Mouse (Mus musculus): ENCODE measurements around the gene Eras. TPM values are rescaled to one million over a fixed set of nuclear protein-coding genes. Genes with fewer than 3 reads are reported as not detected.
"Not testable (repeated sequence)": the region's sequence is repeated elsewhere in the genome, so short reads cannot be mapped to it uniquely, and the experiment has no call there.

Eras gene
- polyA plus RNA-seq, 1 experiment from 2014 or later, result not detected

- DNase-seq (ENCODE audit: low spot score), result no peak
- Histone ChIP-seq H3K9me3 (peaks cover 9% of the 10 kb centered on the region; the same call in 1 of the 2 replicates), H3K27ac (no peak overlapping the region), H3K4me1 (replicated peaks) (peaks cover 7% of the 10 kb centered on the region), H3K4me3 (no peak overlapping the region), H3K27me3 (ENCODE audit: insufficient read depth, poor library complexity, severe bottlenecking) (no peaks in the 10 kb centered on the region), H3K36me3 (peaks cover 22% of the 10 kb centered on the region)
- 69% methylated on average over 8 of the region's 8 CpGs for WGBS
Observed at GRCm38 (mm10) chrX:7945618-7946017, 17.2 kb upstream of the Eras start.

- H3K36me3 ChIP-seq, result peaks cover 75% of the 10 kb centered on the region
Observed at GRCm38 (mm10) chrX:7937667-7938066, 9.3 kb upstream of the Eras start.

GRCm38 (mm10) chrX:7936874-7937273 lies 8.5 kb upstream of the Eras start:
- Histone ChIP-seq H3K27me3 (ENCODE audit: insufficient read depth, poor library complexity, severe bottlenecking) (no peaks in the 10 kb centered on the region), H3K9me3 (peaks cover 2% of the 10 kb centered on the region; the same call in 1 of the 2 replicates), H3K4me3 (no peak overlapping the region), H3K4me1 (replicated peaks) (no peaks in the 10 kb centered on the region), H3K27ac (no peak overlapping the region), H3K36me3 (peaks cover 79% of the 10 kb centered on the region)
- no peak for DNase-seq (ENCODE audit: low spot score)
- 50% methylated on average over 11 of the region's 11 CpGs for WGBS

More at GRCm38 (mm10) chrX:7937667-7938066, 9.3 kb upstream of the Eras start:
- no peak for DNase-seq (ENCODE audit: low spot score)
- peaks cover 2% of the 10 kb centered on the region; the same call in 1 of the 2 replicates for H3K9me3 ChIP-seq
- 97% methylated on average over 6 of the region's 6 CpGs for WGBS
- no peak overlapping the region for H3K27ac ChIP-seq
- no peaks in the 10 kb centered on the region for H3K4me1 ChIP-seq (replicated peaks)
- H3K4me3 ChIP-seq, result no peak overlapping the region
- no peaks in the 10 kb centered on the region for H3K27me3 ChIP-seq (ENCODE audit: insufficient read depth, poor library complexity, severe bottlenecking)

GRCm38 (mm10) chrX:7927116-7927515 lies 1.3 kb downstream of the Eras start:
- 23% methylated on average over 10 of the region's 10 CpGs for WGBS
- H3K36me3 ChIP-seq, result peaks cover 31% of the 10 kb centered on the region
- H3K4me3 ChIP-seq, result no peak overlapping the region
- no peak for DNase-seq (ENCODE audit: low spot score)
- peaks cover 16% of the 10 kb centered on the region; the same call in 1 of the 2 replicates for H3K4me1 ChIP-seq (replicated peaks)
- H3K27me3 ChIP-seq (ENCODE audit: insufficient read depth, poor library complexity, severe bottlenecking), result peaks cover 76% of the 10 kb centered on the region
- H3K9me3 ChIP-seq, result peaks cover 14% of the 10 kb centered on the region; the same call in 1 of the 2 replicates
- no peak overlapping the region for H3K27ac ChIP-seq

GRCm38 (mm10) chrX:7926266-7926665 lies 2.1 kb downstream of the Eras start:
- H3K36me3 ChIP-seq, result peaks cover 22% of the 10 kb centered on the region
- DNase-seq (ENCODE audit: low spot score), result no peak
- H3K4me1 ChIP-seq (replicated peaks), result peaks cover 20% of the 10 kb centered on the region; the same call in 1 of the 2 replicates
- WGBS, result 73% methylated on average over 6 of the region's 6 CpGs
- H3K27me3 ChIP-seq (ENCODE audit: insufficient read depth, poor library complexity, severe bottlenecking), result peaks cover 84% of the 10 kb centered on the region
- H3K4me3 ChIP-seq, result no peak overlapping the region
- no peak overlapping the region for H3K27ac ChIP-seq
- peaks cover 14% of the 10 kb centered on the region; the same call in 1 of the 2 replicates for H3K9me3 ChIP-seq

GRCm38 (mm10) chrX:7922032-7922431 lies 6.4 kb downstream of the Eras start:
- peak; percentile 44 for DNase-seq (ENCODE audit: low spot score)
- Histone ChIP-seq H3K36me3 (no peaks in the 10 kb centered on the region), H3K27me3 (ENCODE audit: insufficient read depth, poor library complexity, severe bottlenecking) (peaks cover 76% of the 10 kb centered on the region), H3K4me3 (peak overlapping the region; percentile 47), H3K27ac (peak overlapping the region; percentile 29; the same call in 1 of the 2 replicates), H3K4me1 (replicated peaks) (peaks cover 27% of the 10 kb centered on the region), H3K9me3 (peaks cover 10% of the 10 kb centered on the region; the same call in 1 of the 2 replicates)
- WGBS, result 17% methylated on average over 48 of the region's 48 CpGs

GRCm38 (mm10) chrX:7919601-7920383 lies 8.6 kb downstream of the Eras start, which contains the start of gene Pcsk1n:
Gene Pcsk1n, plus strand, starts transcription at chrX:7919822.
- 19% methylated on average over 38 of the region's 40 CpGs for WGBS
- H3K27ac ChIP-seq, result peak within 1 kb of the TSS; percentile 59

GRCm38 (mm10) chrX:7917960-7918359 lies 10.4 kb downstream of the Eras start:
- DNase-seq (ENCODE audit: low spot score), result not testable (repeated sequence)

More at GRCm38 (mm10) chrX:7919601-7920383, 8.6 kb downstream of the Eras start, which contains the start of gene Pcsk1n:
- peaks cover 10% of the 10 kb centered on the region; the same call in 1 of the 2 replicates for H3K9me3 ChIP-seq
- peak within 1 kb of the TSS; percentile 48 for H3K4me3 ChIP-seq
- peaks cover 27% of the 10 kb centered on the region for H3K4me1 ChIP-seq (replicated peaks)
- H3K36me3 ChIP-seq, result no peaks in the 10 kb centered on the region
- H3K27me3 ChIP-seq (ENCODE audit: insufficient read depth, poor library complexity, severe bottlenecking), result peaks cover 55% of the 10 kb centered on the region
- DNase-seq (ENCODE audit: low spot score), result peak; percentile 77

GRCm38 (mm10) chrX:7915669-7916068 lies 12.7 kb downstream of the Eras start:
- H3K27ac ChIP-seq; DNase-seq (ENCODE audit: low spot score); H3K36me3 ChIP-seq; H3K4me3 ChIP-seq; H3K9me3 ChIP-seq: not testable (repeated sequence)
- WGBS, result 21% methylated on average over 3 of the region's 3 CpGs
- Histone ChIP-seq H3K4me1 (replicated peaks) (peaks cover 14% of the 10 kb centered on the region), H3K27me3 (ENCODE audit: insufficient read depth, poor library complexity, severe bottlenecking) (peaks cover 14% of the 10 kb centered on the region)

More at GRCm38 (mm10) chrX:7917960-7918359, 10.4 kb downstream of the Eras start:
- peaks cover 27% of the 10 kb centered on the region for H3K4me1 ChIP-seq (replicated peaks)
- not testable (repeated sequence) for H3K4me3 ChIP-seq, H3K9me3 ChIP-seq, H3K27ac ChIP-seq, H3K36me3 ChIP-seq
- WGBS, result 74% methylated on average over 6 of the region's 6 CpGs
- peaks cover 36% of the 10 kb centered on the region for H3K27me3 ChIP-seq (ENCODE audit: insufficient read depth, poor library complexity, severe bottlenecking)

GRCm38 (mm10) chrX:7910473-7910872 lies 17.9 kb downstream of the Eras start:
- WGBS, result 60% methylated on average over 6 of the region's 6 CpGs
- Histone ChIP-seq H3K27me3 (ENCODE audit: insufficient read depth, poor library complexity, severe bottlenecking) (no peaks in the 10 kb centered on the region), H3K9me3 (no peaks in the 10 kb centered on the region), H3K4me3 (no peak overlapping the region), H3K27ac (no peak overlapping the region), H3K4me1 (replicated peaks) (no peaks in the 10 kb centered on the region), H3K36me3 (peaks cover 17% of the 10 kb centered on the region)
- no peak for DNase-seq (ENCODE audit: low spot score)

GRCm38 (mm10) chrX:7909242-7909641 lies 19.2 kb downstream of the Eras start, which contains the start of gene Gm10490:
Gene Gm10490, plus strand, starts transcription at chrX:7909542.
- H3K27ac ChIP-seq; H3K4me3 ChIP-seq; H3K9me3 ChIP-seq; H3K27me3 ChIP-seq (ENCODE audit: insufficient read depth, poor library complexity, severe bottlenecking); DNase-seq (ENCODE audit: low spot score); H3K4me1 ChIP-seq (replicated peaks): not testable (repeated sequence)
- peaks cover 25% of the 10 kb centered on the region for H3K36me3 ChIP-seq
- WGBS, result 94% methylated on average over 4 of the region's 4 CpGs

- no peaks in the 10 kb centered on the region for H3K9me3 ChIP-seq
- H3K27ac ChIP-seq, result no peak within 1 kb of the TSS
- H3K27me3 ChIP-seq (ENCODE audit: insufficient read depth, poor library complexity, severe bottlenecking), result no peaks in the 10 kb centered on the region
- peaks cover 34% of the 10 kb centered on the region for H3K36me3 ChIP-seq
- H3K4me3 ChIP-seq, result no peak within 1 kb of the TSS
- no peaks in the 10 kb centered on the region for H3K4me1 ChIP-seq (replicated peaks)
- 87% methylated on average over 5 of the region's 5 CpGs for WGBS
- no peak for DNase-seq (ENCODE audit: low spot score)
Observed at GRCm38 (mm10) chrX:7907735-7908134, 20.7 kb downstream of the Eras start, which contains the start of gene Gm10491. Gene Gm10491, minus strand, starts transcription at chrX:7907835.

- H3K36me3 ChIP-seq, result peaks cover 34% of the 10 kb centered on the region
- H3K27ac ChIP-seq, result no peak overlapping the region
- no peaks in the 10 kb centered on the region for H3K4me1 ChIP-seq (replicated peaks)
- DNase-seq (ENCODE audit: low spot score), result no peak
- 93% methylated on average over 5 of the region's 5 CpGs for WGBS
- no peaks in the 10 kb centered on the region for H3K9me3 ChIP-seq
- H3K4me3 ChIP-seq, result no peak overlapping the region
- no peaks in the 10 kb centered on the region for H3K27me3 ChIP-seq (ENCODE audit: insufficient read depth, poor library complexity, severe bottlenecking)
Observed at GRCm38 (mm10) chrX:7904441-7904840, 24.0 kb downstream of the Eras start.

Measured in hindbrain, embryonic 10.5 days (tissue).